Mouse (Mus musculus): ENCODE results near the gene Nynrin.

DNA sequence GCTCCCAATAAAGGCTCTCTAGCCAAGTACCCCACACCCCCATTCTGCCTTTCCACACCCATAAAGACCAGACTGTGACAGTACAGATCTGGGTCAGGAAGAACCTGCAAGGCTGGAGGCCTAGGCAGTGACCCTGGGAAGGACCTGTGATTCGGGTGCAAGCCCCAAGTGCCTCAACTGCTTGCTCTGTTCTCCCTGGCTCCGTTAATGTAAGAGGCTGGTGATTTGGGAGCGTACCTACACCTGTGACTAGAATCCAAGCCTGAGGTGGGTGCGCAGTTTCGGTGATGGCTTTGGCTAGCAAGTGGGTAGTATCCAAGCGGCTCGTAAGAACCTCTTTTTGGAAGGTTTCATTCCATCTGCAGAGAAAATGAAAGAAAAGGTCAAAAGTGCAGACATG lies 45.1 kb downstream of the Nynrin start:
- TF ChIP-seq GATA1 (IDR thresholded peaks at IDR 0.05; ENCODE audit: borderline replicate concordance, low read length) = no peak
- no peak for TF ChIP-seq FLI1 (IDR thresholded peaks at IDR 0.05; ENCODE audit: low read length)

Data from megakaryocyte, embryonic 14.5 days (primary cell).